Mouse (Mus musculus): Measurements from ENCODE around the gene Bcat2.
"Not testable (repeated sequence)": the region's sequence is repeated elsewhere in the genome, so short reads cannot be mapped to it uniquely, and the experiment has no call there.

Bcat2 gene

DNA sequence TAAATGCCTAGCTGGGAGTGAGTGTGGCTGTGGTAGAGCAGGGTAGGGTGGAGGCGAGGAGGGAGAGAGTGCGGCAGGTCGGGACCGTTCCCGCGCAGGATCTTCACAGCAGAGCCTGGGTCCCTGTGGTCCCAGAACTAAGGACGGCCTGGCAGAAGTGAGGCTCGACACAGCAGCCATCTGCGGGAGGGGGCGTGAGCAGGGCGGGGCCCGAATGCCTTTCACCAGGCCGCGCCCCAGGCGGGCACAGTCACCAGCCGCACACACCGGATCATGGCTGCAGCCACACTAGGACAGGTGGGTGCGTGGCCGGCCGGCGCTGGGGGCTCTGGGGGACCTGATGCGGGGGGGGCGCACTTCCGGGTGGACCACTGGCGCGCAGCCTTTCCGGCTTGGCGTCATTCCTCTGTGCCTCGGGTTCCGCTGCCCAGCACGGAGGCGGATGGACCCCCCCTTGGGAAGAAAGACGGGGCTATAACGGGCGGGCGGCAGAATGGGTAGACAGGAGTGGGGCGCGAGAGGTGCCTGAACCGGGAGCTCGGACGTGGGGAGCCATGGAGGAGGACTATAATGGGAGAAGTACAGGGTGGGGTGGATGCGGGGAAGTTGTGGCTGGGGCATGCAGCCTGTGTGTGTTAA, at the start of gene Bcat2:
Gene Bcat2, plus strand, starts transcription at position 51 of the 639 bp plus-strand sequence.
- peak; percentile 63 for DNase-seq (ENCODE audit: low read depth, low spot score)

DNA sequence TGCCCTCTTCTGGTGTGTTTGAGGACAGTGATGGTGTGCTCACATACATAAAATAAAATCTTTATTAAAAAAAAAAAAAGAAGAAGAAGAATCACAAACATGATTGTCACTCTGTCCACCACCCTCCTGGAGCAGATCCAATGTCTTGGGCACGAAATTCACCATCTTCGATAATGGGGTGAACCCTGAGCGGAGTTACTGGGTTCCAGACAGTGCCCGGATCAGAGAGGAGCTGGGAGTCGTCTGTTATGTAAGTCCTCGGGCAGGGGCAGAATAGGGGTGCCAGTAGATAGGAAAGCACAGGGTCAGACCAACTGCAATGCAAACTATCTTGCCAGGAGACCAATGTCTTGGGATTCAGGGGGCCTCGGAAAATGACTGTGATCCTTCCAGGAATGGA, 49.3 kb upstream of the Bcat2 start:
- DNase-seq (ENCODE audit: low read depth, low spot score): no peak

DNA sequence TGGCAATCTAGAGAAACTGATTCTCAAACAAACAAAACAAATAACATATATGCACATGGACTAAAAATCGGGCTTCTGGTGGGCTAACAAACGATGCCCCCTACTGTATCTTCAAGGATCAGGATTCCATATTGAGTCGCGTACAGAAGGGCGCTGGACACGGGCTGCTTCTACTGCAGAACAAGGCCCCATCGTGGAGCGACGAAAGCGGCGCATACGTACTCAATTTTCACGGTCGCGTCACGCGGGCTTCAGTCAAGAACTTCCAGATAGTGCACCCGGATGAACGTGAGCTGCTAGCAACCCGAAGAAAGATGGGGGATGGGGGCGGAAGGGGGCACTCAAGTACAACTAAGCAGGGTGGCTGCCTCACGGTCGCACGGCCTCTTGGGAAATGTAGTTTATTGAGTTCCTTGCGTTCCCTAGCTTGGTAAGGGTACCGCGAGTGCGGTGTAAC, 48.2 kb upstream of the Bcat2 start:
- peak; percentile 56 for DNase-seq (ENCODE audit: low read depth, low spot score)

DNA sequence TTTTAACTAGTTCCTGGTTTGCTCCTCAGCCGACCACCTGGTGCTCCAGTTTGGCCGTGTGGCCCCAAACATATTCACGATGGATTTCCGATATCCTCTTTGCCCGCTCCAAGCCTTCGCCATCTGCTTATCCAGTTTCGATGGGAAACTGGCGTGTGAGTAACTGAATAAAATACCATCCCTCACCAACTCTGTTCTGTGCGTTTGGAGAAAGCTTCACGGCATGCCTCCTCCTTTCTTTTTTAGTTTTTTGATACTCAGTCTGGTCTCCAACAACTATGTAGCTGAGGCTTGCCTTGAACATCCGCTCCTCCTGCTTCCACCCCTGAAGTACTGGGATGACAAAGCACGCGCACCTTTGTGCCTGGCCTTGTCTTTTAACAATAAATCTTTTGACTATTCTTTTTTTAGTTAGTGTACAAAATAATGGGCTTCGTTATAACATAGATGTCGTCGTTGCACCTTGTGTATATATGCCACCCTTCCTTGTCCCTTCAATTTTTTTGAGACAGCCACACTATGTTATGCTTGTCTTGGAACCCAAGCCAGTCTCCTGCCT, 47.7 kb upstream of the Bcat2 start:
- DNase-seq (ENCODE audit: low read depth, low spot score): no peak

DNA sequence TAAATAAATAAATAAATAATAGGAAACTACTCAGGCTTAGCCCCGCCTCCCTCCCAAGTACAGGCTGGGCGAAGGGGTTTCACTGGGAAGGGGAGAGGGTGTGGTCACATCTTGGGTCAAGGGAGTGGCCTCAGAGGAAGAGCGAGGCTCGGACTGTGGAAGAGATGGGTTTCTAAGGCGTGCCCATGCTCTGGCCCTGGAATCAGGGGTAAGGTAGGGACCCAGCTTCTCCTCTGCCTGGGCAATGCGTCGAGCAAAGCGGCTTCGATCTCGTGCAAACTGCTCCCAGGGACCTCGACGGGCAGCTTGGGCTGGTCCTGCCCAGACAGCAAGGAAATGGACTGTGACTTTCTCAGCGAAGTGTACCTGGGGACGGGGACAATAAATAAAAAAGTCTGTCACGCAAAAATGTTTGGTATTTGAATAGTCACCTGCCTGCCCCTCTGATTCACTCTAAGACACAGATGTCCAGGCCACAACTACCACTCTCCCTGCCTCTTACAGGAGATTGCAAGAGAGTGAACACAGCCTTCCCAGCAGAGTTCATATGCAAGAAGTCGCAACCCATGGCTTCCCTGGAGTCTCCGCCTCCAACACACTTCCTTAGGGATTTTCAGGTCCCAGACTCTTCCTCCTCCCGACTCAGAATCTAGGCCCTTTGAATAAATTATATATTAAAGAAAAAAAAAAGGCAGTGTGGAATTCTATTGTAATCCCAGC, 46.8 kb upstream of the Bcat2 start:
- DNase-seq (ENCODE audit: low read depth, low spot score): peak; percentile 48

DNA sequence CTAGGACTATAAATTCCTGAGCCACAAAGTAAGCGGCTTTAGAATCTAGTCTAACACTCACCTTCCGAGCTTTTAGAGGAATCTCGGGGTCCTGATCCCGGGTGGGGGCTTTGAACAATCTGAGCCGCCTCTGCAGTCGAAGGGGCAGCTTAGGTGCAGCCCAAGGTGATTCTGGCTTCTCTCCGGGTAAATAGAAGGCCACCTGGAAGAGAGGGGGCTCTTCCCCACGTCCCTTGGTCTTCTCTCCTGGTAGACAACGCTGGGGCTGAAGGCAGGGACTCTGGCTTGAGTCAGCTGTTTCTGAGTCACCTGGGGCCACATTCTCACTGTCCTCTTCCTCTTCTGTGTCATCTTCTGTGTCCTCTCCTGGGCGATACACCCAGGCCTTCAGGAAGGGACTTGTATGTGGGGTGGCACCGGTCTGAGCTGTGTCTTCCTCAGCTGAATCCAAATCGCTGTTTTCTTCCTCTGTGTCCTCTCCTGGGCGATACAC, 46.2 kb upstream of the Bcat2 start:
- DNase-seq (ENCODE audit: low read depth, low spot score): no peak

DNA sequence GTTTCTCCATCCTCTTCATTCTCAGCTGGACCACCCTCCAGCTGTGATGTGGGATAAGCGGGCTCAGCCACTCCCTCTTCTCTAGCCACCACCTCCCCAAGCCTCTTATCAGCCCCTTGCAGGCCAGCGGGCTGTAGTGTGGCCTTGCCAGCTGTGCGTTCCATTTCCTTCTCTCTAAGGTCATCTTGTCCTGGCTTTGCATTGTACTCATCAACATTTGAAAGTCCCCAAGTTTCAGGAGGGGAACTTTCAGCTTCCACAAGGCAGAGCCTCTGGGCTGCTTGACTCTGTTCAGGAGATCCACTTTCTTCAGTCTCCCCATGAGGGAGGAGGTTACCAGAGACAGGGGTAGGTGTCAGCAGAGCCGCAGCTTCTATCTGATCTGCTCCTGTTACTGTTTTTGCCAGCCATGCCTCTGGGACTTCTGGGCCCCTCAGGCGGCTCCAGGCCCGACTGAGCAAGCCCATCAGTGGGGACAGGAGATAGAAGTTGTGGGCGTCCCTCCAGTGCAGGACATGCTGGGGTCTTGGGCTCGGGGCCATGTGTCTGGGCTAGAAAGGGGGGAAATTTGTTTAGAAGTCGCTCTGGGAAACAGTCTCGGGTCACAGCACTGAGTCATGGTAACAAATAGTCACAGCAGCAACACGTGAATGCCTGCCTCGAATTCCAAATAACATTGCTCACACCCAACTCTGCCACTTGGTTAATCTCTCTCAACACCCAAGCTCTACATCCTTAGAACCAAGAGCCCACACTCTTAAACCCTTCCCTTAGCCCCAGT, 44.9 kb upstream of the Bcat2 start:
- peak; percentile 76 for DNase-seq (ENCODE audit: low read depth, low spot score)

DNA sequence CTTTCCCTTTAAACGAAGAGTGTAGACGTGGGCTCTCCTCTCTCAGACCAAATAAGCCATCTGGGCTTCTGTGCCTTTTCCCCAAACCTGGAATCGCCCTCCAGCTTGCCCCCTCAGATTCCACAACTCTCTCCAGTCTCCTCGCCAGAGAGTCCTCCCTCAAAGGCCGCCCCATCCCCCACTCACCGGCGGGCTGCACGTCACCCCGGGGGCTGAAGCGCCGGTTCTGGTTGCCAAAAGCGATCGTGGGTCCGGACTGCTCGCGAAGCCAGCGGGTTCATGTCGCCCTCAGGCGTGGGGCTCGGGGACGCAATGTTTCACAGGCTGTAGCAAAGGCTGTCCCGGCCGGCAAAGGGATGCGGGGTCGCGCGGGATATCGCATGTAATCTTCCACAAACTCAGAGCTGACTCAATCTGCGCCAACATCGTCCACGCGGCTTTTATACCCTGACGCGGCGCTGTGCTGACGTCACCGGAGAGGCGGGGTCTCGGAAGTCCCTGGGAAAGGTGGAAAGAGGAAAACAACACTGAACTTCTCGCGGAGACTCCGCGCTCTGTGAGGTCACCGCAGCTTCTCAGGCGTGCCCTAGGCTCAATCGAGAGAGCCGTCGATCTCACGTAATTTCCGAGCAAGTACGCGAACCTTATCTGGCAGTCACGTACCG, 44.0 kb upstream of the Bcat2 start, which contains the start of the genes Ppp1r15a and Plekha4:
Gene Ppp1r15a, minus strand, starts transcription at position 460 of the 665 bp plus-strand sequence.
Gene Plekha4, plus strand, starts transcription at position 522 of the 665 bp plus-strand sequence.
- peak; percentile 96 for DNase-seq (ENCODE audit: low read depth, low spot score)

DNA sequence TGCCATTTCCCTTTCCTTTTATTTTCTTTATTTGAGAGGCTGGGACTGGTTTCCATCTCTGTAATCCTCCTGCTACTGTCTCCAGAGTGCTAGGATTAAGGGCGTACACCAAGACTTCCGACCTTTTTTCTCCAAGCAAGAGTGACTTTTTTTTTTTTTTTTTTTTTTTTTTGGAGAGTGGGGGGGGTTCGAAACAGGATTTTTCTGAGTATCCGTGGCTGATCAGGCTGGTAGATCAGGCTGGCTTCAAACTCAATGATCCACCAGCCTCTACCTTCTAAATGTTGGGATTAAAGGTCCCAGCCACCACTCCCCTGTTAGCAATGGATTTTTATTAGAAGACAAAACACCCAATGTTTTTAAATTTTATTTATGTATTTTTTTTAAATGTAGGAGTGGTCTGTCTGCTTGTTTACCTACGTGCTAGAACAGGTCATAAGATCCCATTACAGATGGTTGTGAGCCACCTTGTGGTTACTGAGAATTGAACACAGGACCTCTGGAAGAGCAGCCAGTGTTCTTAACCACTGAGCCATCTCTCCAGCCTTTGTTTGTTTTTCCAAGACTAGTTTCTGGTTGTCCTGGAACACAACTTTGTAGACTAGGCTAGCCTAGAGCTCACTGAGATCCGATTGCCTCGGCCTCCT, 43.4 kb upstream of the Bcat2 start:
- peak; percentile 62 for DNase-seq (ENCODE audit: low read depth, low spot score)

DNA sequence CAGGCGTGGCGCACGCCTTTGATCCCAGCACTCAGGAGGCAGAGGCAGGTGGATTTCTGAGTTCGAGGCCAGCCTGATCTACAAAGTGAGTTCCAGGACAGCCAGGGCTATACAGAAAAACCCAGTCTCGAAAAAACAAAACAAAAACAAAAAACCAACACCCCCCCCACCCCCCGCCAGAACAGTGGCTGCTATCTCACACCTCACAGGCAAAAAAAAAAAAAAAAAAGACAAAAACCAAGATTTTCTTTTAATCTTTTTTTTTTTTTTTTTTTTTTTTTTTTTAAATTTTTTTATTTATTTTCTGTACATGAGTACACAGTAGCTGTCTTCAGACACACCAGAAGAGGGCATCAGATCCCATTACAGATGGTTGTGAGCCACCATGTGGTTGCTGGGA, 42.8 kb upstream of the Bcat2 start:
- not testable (repeated sequence) for DNase-seq (ENCODE audit: low read depth, low spot score)

DNA sequence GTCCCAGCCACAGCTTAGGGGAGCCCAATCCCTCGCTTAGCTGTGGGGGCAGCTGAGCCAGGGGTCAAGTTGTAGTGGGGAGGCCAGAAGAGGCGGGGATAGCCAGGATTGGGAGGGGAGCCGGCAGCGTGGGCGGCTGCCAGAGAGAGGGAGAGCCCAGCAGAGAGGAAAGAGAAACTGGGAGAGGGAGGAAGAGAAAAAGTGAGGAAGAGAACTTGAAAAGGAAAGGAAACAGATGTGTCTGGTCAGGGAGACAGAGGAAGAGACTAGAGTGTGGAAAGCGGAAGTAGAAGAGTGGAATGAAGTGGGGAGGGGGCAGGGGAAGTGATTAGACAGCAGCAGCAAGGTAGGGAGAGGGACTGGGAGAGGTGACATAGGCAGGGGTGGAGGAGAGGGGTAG, 40.5 kb upstream of the Bcat2 start:
- DNase-seq (ENCODE audit: low read depth, low spot score): no peak

DNA sequence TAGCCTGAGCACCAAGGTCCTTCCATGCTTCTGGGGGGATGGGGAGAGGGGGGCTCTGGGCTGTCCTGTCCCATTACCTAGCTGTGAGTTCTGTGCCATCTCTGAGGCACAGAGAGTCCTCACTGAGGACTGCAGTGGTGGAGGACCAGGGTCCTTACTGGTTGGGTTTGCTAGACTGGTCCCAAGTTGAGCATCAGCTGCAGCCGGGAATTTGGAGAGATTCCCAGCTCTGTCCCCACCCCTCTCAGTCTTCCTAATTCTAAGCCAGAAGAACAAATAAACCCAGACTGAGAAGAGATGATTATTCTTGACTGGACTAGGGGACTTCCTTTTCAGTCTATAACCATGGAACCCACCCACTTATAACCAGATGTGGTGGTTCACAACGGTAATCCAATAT, 39.3 kb upstream of the Bcat2 start:
- no peak for DNase-seq (ENCODE audit: low read depth, low spot score)

DNA sequence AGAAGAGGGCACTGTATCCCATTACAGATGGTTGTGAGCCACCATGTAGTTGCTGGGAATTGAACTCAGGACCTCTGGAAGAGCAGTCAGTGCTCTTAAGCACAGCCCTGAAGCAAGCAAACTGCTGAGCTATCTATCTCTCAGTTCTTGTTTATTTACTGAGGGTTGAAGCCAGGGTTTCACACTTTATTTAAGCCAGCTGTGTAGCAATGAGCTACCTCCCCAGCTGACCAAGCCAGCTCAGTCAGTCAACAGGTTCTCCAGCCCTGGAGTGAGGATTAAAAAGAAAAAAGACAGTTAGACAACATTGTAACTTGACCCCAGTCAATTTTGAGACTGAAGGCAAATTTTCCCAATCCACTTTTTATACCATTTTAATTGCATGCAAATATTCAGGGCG, 34.3 kb upstream of the Bcat2 start:
- no peak for DNase-seq (ENCODE audit: low read depth, low spot score)

DNA sequence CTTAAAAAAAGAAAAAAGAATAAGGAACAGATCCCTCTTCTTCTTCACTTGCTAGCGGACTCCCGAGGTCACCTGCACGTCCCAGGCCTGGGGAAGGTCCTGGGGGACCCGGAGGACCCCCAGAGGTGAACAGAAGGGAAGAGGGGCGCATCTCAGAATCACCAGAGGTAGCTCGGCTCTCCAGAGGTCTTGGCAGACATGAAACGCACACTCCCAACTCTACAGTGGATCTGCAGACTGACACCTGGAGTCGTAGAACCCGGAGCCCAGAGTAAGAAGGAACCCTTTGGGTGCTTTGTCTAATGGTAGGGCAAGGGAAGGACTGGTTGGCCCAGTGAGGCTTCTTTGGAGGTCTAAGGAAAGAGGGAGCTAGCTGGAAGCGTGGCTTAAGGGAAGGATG, 32.4 kb upstream of the Bcat2 start:
- no peak for DNase-seq (ENCODE audit: low read depth, low spot score)

DNA sequence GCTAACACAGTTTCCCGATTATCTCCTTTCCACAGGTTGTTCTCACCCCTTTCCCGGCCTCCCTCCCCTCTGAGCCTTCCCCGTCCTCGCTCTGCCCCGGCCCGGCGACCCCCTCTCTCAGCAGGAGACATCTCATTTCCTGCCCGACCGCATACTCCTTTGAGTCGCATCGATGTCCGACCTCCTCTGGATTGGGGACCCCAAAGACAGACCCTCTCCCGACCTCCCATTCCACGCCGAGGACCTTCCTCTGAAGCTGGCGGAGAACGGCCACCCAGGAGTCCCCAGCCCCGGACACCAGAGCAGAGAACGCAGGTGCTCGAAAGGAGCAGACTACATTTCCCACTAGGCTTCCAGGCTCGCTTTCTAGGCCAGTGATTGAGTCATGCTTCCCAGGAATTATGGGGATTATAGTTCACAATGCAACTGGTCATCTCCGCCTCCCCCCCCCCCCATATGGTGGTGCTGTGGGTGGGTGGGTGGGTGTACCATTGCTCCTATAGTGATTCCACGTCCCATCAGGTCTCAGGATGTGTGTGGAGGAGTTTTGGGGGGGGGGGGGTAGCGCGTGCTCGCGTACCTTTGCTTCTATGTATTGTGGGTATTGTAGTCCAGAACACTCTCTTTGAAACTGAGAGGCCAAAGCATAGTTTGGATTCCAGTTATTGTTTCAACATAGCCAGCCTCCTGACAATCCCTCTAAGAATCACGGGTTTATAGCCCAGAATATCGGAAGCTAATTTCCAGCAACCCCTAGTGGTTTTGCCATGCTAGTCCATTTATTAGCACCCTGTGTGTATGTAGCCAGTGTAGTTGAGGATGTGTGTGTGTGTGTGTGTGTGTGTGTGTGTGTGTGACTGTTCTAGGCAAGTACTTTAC, 31.6 kb upstream of the Bcat2 start:
- no peak for DNase-seq (ENCODE audit: low read depth, low spot score)

DNA sequence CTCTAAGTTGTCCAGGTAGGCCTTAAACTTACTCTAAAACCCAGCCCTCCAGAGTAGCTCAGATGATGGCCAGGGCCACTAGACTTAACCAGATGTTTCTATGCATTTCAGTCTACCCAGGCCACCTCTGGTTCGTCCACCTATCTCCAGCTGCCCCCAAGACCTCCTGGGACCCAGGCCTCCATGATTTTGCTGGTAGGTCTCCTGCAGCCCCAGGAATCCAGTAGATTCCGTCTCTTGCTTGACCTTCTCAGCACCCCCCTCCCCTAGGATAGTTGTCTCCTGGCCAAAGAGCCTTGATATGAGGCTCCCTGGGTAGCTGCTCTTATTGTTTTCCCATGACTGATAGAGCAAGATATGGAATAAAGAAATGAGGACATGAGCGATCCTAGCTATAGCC, 30.9 kb upstream of the Bcat2 start:
- DNase-seq (ENCODE audit: low read depth, low spot score): no peak

DNA sequence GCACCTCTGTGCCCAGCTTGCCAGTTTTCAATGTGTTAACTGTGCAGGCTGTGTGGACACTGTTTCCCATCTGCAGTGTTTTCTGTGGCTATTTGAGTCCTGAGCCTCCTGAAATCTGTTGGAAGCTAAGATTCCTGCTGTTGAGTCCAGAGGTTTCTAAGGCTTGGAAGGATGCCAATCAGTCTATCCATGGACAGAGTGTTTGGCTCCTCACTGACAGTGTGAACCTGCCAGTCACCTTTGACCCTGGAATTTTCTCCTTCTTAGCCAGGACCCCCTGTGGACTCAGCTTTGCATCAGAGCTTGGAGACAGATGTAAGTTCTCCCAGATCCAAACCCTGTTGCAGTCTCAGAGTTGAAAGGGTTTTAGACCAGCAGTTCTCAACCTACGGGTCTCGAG, 29.7 kb upstream of the Bcat2 start:
- no peak for DNase-seq (ENCODE audit: low read depth, low spot score)

DNA sequence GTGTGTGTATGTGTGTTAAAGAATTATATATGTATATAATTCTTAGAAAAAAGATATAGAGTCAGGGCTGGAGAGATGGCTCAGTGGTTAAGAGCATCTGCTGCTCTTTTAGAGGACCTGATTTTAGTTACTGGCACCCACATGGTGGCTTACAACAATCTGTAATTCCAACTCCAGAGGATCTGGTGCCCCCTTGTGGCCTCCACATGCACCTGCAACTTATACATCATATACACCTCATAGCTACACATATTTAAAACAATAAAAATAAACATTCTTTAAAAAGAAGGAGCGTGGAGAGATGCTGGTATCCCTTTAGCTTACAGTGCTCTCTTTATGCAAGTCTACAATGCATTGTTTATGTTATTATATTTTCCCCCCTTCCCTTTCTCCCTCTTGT, 25.4 kb upstream of the Bcat2 start:
- DNase-seq (ENCODE audit: low read depth, low spot score): no peak

DNA sequence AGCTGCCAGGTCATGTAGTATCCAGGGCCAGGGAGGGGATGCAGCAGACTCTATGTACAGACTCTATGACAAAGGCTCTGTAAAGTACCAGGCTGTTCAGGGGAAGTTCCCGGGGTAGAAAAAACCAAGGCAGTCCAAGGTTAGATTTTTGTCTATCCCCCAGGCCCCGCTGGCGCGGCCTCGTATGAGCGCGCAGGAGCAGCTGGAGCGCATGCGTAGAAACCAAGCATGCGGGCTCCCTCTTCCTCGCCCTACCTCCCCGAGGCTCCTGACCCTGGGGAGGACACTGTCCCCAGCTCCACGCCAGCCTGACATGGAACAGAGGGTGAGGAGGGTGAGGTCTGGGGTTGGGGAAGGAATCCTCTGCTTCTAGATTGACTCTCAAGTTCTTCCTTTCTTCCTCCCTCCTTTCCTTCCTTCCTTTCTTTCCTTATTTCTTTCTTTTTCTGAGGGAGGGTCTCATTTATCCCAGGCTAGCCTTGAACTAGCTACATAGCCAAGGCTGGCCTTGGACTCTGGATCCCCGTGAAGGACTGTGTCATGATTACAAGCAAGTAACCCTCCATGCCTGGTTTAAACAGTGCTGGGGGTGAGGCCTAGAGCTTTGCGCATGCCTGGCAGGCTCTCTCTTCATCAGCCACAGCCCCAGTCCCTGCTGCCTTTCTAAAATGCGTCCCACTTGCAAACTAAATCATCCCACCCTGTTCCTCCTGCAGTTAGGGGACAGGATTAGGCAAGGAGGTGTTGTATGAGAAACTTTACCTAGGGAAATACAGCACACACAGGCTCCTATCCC, 20.1 kb upstream of the Bcat2 start:
- DNase-seq (ENCODE audit: low read depth, low spot score): no peak

All from 3T3-L1 (cell line).